Mouse (Mus musculus) WW6 (cell line): ENCODE measurements around the gene Acads.
A peak's percentile ranks its signal among the peaks of the same experiment; 100 is the strongest.
"Not testable (repeated sequence)": the region's sequence is repeated elsewhere in the genome, so short reads cannot be mapped to it uniquely, and the experiment has no call there.

Experiments
- DNase-seq: peaks from one replicate; pipeline ENCODE4 v3.0.0-alpha.2; 2013; ENCODE audit warnings: low read depth, low spot score

Gene Acads

DNA sequence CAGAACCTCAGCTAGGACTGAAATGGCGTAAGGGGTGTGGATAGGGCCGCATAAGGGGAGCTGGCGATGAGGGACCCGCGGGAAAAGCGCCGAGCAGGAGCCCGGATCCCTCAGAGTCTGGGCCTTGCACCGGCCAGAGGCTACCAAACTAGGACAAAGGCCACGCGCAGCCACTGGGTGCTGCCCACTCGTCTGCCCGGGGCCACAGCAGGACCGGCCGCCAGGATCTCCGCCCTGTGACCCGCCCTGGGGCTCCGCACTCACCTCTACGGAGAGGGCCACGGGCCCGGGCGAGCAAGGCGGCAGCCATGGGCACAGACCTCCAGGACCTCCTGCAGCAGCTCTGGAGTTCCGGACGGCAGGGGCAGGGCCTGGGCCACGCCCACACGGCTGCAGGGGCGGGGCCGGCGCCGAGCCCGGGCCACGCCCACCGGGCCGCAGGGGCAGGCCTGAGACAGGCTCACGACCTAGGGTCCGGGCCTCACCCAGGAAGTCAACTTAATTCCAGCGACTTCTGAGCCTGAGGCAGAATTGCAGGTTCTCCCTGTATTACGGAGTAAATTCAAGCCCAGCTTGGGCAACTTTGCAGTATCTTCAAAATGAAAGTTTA is at the start of gene Acads:
Gene Acads, minus strand, starts transcription at position 386 of the 610 bp plus-strand sequence.
- peak; percentile 57 for DNase-seq

DNA sequence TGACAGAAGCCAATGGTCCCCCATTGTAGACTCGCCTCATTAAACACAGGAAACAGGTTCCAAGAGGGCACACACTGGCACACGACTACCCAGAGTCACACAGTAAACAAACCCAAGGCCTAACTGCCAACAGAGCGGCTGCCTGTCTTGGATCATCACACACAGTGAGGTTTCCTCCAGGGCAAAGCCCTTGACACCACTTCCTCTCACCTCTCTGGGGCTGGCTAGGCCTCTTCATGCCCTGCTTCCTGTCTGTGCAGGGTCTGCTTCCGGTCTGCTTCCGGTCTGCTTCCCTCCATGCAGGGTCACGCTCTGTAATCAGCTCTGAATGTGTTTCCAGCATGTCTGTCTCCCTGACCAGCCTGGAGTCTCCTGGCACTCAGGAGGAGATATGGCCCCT is 48.2 kb upstream of the Acads start:
- no peak for DNase-seq

DNA sequence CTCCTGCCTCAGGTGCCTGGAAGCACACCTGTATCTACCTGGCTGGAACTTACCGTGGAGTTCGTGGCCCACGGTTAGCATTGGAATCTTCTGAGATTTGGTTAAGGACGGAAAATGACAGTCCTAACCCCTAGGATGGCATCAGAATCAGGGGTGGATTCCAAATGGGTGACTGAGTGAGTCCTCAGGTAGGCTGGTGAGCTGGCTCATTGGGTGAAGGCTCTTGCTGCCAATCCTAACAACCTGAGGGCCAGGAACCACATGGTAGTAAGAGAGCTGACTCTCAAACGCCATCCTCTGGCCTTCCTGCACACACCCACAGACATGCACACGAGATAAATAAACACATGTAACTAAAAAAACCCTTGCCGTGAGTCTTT is 47.7 kb upstream of the Acads start:
- DNase-seq = no peak

DNA sequence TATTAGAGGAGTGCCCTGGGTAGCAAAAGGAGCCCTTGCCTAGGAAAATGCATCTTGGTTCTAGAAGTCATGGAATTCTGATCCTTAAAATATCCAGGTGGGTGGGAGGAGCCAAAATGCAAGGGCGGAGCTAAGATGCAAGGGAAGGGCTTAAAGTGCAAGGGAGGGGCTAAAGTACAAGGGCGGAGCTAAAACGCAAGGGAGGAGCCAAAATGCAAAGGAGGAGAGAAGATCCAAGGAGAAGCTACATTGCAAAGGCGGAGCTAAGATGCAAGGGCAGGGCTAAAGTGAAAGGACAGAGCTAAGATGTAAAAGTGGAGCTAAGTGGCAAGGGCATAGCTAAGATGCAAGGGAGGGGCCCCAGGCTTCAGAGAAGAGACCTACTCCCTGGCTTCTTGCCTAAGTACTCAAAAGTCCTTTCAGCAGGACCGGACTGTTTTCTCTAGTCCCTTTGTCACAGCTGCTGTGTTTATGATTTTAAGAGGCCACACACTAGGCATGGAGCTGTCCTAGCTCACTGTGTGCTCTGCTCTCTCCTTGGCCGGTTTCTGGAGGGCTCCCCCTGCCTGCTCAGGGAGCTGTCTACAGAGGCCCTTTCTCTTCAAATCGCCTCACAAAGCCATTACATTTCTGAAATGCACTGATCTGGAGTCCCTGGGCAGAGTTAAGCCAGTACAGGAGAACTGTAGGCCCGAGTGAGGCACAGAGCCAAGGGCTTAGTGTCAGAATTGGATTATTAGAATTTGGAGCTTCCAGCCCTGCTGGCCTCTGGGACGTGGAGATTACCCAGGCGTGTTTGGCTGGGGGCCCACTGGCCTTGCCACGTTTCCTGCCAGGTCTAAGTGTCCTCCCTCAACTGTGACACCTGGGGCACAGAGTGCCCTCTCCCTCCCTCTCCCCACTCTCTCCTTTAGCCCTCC is 47.0 kb upstream of the Acads start:
- peak; percentile 82 for DNase-seq

DNA sequence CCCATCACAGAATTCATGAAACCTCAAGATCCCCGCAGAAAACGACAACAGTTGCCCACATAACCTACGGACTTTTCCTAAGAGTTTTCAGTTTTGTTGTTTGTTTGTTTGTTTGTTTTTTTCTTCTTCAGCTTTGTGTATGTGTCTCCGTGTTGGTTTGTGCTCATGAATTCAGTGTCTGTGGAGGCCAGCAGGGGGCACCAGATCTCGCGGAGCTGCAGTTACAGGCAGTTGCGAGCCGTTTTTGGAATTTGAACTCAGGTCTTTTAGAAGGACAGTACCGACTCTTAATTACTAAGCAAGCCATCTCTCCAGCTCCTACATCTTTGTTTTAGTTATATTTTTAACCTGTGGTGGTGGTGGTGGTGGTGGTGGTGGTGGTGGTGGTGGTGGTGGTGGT is 46.2 kb upstream of the Acads start:
- DNase-seq = no peak

DNA sequence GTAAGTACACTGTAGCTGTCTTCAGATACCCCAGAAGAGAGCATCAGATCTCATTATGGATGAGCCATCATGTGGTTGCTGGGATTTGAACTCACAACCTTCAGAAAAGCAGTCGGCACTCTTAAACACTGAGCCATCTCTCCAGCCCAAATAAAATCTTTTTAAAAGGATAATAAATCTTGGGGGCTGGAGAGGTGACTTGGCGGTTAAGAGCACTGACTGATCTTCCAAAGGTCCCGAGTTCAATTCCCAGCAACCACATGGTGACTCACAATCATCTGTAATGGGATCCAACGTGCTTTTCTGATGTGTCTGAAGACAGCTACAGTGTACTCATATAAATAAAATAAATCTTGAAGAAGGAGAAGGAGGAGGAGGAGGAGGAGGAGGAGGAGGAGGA is 45.3 kb upstream of the Acads start:
- not testable (repeated sequence) for DNase-seq

DNA sequence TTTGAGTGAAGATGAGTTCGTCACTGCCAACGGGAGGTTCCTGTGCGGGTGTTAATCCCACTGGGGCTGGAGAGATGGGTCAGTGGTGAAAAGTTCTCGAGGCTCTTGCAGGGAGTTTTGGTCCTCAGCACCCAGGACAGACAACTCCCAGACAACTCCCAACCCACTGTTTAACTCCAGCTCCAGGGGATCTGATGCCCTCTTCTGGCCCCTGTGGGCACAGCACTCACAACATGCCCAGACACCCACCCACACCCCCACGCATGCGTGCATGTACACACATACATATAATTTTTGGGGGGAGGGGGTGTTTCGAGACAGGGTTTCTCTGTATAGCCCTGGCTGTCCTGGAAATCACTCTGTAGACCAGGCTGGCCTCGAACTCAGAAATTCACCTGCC is 44.4 kb upstream of the Acads start:
- no peak for DNase-seq

DNA sequence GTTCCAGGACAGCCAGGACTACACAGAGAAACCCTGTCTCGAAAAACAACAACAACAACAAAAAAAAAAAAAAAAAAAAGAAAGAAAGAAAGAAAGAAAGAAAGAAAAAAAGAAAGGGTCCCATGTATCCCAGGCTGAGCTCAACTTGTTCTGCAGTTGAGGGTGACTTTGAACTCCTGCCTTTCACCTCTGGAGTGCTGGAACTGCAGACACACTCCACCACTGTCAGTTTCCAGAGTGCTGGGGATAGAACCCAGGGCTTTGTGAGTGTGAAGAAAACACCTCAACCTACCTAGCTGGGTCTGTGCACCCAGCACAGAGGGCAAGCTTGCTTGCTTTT is 42.8 kb upstream of the Acads start:
- not testable (repeated sequence) for DNase-seq

DNA sequence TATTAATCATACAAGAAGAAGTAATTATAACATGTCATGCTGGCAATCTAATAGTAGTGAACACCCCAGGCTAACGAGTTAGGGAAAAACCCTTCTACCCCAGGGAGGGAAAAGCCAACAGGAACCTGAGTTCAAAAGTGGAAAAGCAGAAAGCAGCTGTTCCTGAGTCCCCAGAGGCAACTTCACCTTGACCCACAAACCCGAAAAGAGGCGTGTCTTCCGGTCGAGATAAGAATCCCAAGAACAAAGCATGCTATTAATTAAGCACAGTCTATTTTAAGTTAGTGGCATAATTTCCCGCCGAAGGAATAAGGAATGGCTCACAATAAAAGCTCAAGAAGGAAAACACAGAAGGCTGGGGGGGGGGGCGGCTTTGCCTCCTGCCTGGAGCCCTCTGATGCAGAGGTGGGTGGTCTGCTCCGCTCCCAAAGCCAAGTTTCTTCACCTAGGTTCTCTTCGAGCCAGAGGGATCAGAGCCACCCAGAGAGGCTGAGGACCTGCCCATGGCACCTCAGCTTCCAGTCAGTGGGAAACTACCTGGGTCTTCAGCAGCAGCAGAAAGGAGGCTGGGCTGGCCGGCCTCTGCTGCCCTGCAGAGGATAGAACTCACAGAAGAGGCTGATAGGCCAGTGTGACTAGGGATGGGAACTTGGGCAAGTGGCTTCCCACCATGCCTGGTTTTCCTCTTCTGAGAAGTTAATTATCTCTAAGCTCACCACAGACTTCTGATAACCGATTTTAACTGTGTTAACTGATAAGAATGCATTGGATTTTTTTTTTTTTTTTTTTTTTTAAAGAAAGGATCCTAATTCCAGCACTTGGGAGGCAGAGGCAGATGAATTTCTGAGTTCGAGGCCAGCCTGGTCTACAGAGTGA is 42.2 kb upstream of the Acads start:
- no peak for DNase-seq

DNA sequence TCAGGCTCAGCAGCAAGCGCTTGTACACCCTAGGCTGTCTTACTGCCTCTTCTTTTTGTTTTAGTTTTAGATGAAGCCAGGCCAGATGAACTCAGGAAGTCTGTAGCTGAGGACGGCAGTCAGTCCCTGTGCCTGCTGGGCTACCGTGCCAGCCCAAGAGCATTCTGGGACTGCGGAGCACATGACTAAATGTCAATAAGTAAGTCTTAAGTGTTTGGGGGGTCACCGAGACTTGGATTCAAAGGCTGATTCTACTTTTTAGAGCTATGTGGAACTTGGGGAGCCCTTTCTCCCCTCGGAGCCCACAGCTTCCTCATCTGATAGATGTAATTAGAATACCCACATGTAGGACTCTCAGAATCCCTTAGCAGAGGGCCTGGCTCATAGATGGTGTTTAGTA is 41.5 kb upstream of the Acads start:
- DNase-seq = no peak

DNA sequence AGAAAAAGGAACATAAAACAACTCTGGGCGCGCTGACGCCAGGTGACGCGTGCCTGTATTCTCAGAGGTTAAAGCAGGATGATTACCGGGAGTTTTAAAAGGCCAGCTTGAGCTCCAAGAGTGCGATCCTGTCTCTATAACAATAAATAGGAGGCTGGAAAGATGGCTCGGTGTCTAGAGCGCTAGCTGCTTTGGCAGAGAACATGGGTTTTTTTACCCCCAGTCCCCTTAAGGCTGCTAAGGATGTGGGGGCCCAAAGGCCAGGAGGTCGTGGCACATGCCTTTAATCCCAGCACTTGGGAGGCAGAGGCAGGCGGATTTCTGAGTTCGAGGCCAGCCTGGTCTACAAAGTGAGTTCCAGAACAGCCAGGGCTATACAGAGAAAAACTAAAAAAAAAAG is 40.0 kb upstream of the Acads start:
- no peak for DNase-seq

DNA sequence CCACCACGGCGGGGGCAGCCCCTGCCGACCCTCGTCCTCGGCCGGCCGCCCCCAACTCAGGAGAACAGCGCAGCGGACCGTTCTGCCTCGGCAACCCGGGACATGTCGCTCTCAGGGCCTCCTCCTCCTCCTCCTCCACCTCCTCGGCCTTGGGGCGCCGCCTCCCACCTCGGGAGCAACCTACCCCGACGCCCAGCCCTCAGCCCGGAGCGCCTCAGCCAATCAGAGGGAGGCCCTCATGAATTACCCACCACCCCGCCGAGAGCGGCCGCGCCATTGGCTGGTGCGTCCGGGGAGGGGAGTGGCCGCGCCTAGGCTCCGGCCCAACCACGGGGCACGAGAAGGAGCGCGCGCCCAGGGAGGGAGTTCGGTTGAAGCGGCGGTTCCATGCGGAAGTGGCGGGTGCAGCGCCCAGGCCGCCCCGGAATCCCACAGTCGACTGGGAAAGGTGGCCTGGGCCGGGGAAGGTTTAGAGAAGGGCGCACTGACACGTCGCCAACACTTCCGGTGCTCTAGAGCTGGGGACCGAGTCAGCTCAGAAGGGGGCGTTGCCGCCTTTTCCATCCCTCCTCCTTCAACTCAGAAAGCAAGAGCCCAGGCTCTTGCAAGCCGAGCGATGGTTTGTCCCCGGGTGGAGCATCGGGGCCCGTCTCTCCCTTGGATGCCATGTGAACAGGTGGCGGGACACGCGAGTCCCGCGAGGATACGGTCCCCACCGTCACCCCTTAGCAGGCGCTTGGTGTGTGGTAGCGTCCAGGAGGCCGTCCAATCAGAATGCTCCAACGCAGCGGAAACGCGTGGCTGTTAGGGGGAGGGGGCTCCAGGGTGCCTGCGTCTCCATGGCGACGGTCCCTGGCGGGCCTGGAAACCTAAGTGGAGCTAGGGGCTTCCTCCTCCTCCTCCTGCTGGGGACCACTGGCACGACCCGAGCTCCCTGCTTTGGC is 39.2 kb upstream of the Acads start, which contains the start of gene Mlec:
Gene Mlec, minus strand, starts transcription at position 140 of the 944 bp plus-strand sequence.
- DNase-seq = peak; percentile 95

DNA sequence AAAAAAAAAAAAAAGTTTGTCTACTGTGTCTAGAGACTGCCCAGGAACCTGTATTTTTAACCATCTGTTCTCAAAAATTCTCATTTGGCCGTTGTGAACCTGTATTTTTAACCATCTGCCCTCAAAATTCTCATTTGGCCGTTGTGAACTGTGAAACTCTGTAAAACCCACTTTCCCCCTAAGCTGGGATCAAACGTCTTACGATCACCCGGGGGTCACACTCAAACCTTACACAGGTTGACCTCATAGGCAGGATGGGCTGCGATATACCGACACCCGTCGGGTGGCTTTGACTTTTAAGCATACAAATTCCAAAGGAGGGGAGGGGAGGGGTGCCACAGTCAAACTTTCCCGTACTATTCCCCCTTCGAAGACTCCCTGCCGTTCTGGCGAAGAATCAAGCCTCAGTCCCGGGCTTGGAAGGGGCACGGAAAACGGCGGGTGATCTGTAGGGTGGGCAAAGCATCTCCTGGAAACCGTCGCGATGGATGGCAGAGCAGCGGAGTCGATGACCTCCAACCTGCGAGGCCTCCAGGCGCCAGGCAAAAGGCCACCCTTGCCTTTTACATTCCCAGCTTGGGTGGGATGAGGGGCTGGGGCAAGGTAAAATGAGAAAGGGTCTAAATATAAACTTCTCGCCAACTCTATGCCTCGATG is 37.9 kb upstream of the Acads start:
- DNase-seq = no peak

DNA sequence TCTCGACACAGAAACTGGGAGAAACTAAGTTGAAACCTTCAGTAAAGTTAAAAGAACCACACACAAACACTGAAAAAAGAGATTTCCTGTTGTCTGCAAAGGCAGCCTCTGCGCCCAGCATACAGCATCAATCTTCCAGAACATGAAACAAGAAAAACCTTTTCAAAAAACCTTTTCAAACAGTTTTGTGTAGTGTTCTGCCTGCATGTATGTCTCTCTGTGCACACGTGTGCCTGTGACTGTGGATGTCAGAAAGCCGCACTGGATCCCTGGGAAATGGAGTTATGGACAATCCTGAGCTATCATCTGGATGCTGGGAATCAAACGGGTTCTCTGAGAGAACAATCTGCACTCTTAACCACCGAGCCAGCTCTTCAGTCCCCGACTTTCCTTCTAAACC is 37.3 kb upstream of the Acads start:
- DNase-seq = no peak

DNA sequence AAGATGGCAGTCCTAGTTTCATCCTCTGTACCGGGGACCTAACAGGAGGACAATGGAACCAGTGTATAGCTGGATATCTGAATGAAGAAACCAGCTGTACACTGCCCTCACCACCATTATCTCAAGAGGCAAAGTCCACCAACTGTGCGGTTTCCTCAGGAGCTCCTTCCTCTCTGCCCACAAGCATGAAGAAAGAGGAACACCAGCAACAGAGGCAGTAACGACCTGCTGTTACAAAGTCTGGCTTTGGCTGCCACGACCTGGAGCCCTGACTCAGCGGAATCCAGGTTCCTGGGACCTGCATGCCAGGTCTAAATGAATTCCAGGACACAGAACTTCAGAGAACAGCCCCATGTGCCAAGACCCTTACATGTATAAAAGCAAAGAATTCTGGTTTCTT is 36.7 kb upstream of the Acads start:
- no peak for DNase-seq

DNA sequence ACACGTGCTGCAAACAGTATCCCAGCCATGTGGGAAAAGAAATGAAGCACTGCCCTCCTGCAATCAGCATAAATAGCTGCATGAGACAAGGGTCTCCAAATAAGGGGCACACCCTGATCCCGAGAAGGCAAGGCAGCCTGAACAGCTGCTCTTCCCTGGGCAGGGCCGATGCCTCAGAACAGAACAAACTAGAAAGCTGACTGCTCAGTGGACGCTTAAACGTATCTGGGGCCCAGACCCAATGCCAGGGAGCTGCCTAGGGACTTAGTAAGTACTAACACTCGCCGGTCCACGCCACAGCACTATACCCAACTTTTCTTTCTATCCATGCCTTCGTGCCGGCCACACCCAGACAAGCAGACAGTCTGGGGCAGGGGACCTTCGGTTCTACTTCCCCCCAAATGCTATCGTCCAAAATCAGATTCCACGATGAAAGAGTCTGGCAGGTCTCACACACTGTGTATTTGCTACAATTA is 36.0 kb upstream of the Acads start:
- DNase-seq = no peak

DNA sequence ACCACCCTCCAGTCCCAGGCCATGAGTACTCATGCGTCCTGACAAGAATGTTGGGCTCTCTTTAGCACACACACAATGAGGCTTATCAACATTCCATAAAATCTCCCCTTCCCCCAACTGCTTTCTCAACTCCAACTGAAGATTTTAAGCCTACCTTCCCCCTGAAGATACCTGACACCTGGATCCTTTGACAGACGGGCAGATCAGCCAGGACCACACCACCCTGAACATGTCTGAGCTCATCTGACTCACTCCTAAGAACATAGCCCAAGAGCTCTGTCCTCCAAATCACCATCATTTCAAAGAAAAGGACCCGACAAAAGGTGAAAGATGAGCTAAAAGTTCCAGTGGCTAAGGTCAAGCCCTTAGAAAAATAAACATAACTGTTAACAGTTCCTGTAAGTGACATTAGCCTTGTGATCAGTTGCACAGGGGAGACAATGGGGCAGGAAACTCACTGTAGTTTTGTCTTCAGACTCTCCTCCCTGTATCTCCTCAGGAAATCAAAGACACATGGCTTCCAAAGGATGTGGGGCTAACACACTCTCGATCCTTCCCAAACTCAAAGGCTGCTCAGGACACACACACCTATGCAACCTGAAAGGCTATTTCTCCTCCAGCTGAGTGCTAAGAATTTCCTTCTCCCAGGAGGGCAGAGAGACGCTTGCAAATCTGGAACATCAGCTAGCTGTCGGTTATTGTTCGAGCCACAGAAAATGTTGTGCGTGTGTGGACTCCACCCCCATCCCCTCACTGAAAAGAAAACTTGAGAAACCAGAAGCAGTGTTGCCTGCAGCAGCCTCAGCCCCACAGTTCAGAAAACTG is 33.2 kb upstream of the Acads start:
- no peak for DNase-seq

DNA sequence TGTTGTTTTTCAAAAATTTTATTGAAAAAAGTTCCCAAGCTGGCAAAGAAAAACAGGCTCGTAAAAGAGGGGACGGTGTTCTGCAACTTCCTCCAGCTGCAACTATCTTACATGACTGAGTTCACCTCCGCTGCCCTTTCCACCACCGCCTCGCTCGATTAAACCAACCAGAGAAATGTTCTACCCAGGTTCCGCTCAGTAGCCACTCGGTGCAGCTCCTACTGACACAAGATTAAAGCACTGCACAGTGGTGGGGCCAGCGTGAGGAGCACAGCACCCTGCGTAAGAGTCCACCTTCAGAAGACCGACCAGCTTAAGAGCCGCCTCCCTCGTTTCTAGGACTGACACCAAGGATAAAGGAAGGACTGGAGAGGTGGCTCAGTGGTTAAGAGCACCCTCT is 32.3 kb upstream of the Acads start:
- no peak for DNase-seq

DNA sequence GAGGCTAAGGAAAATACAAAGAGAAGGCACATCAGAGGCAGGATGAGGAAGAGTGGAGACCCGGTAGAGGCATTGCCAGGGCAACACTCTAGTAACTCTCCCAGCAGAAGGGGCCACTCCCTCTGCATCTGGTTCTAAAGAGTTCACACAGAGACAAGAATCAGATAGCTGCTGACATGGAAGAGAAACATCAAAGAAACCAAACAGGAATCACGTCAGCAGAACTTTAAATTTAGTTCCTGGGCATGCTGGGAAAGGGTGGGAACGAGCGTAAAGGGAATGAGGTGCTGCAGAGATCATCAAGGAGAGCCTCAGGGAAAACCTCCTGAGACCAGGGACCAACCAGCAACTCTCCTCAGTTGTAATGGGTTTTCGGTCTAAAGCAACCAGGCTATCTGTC is 31.8 kb upstream of the Acads start:
- no peak for DNase-seq
